Mouse (Mus musculus) ES-Bruce4 (cell line): ENCODE results near the gene Mgst2.

Experiments
- CTCF ChIP-seq: IDR thresholded peaks from one replicate; pipeline ENCODE4 v1.8.1; 2011; ENCODE audit warnings: low read depth, low read length
- EP300 ChIP-seq: IDR thresholded peaks from 2 replicates; pipeline ENCODE4 v1.6.1; 2011; ENCODE audit warnings: low read depth, low read length; ENCODE audit not compliant: insufficient read depth

DNA sequence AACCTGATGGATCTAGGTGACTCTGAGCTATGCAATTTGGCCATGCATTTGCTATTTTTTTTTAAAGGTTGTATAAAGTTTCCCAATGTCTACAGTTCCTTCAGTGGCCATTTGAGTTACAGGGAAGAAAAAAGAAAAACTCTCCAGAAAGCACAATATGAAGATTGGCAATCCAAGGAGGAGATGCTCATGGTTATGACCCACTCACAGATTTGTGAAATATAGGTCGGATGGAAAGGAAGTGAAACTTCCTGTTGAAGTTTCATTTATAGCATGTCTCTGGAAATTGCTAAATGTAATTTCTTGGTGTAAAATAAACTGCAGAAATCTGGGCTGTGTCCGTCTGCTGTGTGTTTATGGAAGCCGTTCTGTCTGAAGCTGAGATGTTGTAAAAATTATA is 31.2 kb upstream of the Mgst2 start:
- no peak for TF ChIP-seq CTCF
- no peak for TF ChIP-seq EP300
